Mouse (Mus musculus) intestine, embryonic 14.5 days (tissue): Measurements from ENCODE around the gene Hist1h4d. TPM values are rescaled to one million over a fixed set of nuclear protein-coding genes. Genes with fewer than 3 reads are reported as not detected.
"Not testable (repeated sequence)": the region's sequence is repeated elsewhere in the genome, so short reads cannot be mapped to it uniquely, and the experiment has no call there.

ENCODE experiments used
- ATAC-seq: fragments of 200-750 bp; cut with Nextera tagmentation; replicated peaks from 2 replicates; pipeline ENCODE4 v1.8.0; 2017; ENCODE audit warnings: low read depth, moderate number of reproducible peaks, moderate TSS enrichment, moderate library complexity; ENCODE audit not compliant: low FRiP score, low TSS enrichment
- DNase-seq: peaks from one replicate; pipeline ENCODE4 v3.0.0-alpha.2; 2018; ENCODE audit warnings: low spot score
- H3K27ac ChIP-seq: fragments of 300-500 bp; sonication (generic); 2 replicates; pipeline ENCODE4 v1.5.1; 2014; ENCODE audit warnings: low read depth, mild to moderate bottlenecking, control low read depth
- H3K27me3 ChIP-seq: fragments of 300-500 bp; sonication (generic); replicated peaks from 2 replicates; pipeline ENCODE4 v1.6.1; 2014; ENCODE audit warnings: low read length, control low read depth; ENCODE audit not compliant: control insufficient read depth, insufficient read depth
- H3K36me3 ChIP-seq: fragments of 300-500 bp; sonication (generic); 2 replicates; pipeline ENCODE4 v1.6.1; 2014; ENCODE audit warnings: low read length, control low read depth; ENCODE audit not compliant: control insufficient read depth, insufficient read depth
- H3K4me1 ChIP-seq: fragments of 300-500 bp; sonication (generic); replicated peaks from 2 replicates; pipeline ENCODE4 v1.6.1; 2014; ENCODE audit warnings: low read length, control low read depth, mixed read lengths; ENCODE audit not compliant: control insufficient read depth, insufficient read depth
- H3K4me2 ChIP-seq: fragments of 300-500 bp; sonication (generic); 2 replicates; pipeline ENCODE4 v1.6.1; 2014; ENCODE audit warnings: low read length
- H3K4me3 ChIP-seq: fragments of 300-500 bp; sonication (generic); 2 replicates; pipeline ENCODE4 v1.5.1; 2014; ENCODE audit warnings: low read depth, low read length, control low read depth, mixed read lengths
- H3K9ac ChIP-seq: fragments of 300-500 bp; sonication (generic); 2 replicates; pipeline ENCODE4 v1.6.1; 2014; ENCODE audit warnings: mild to moderate bottlenecking, low read length
- H3K9me3 ChIP-seq: fragments of 300-500 bp; sonication (generic); 2 replicates; pipeline ENCODE4 v1.6.1; 2016; ENCODE audit warnings: low read length, control low read depth; ENCODE audit not compliant: control insufficient read depth
- WGBS: fragments of 180-500 bp; shearing (Covaris S2); extraction: QIAGEN DNeasy Blood & Tissue Kit; methylation state at CpG from one replicate; pipeline ENCODE4 v1.1.7; 2014; 5-methylcytosine and 5-hydroxymethylcytosine counted together
- polyA plus RNA-seq: library from polyadenylated mRNA; unstranded; fragments of >200 nt; fragmentation: Nextera tagmentation; extraction: Ambion mirVana; gene quantifications from 2 replicates; pipeline ENCODE4 v1.2.1, GENCODE M21; 2014

Gene Hist1h4d
- polyA plus RNA-seq, 1 experiment from 2014 or later = 111 TPM

DNA sequence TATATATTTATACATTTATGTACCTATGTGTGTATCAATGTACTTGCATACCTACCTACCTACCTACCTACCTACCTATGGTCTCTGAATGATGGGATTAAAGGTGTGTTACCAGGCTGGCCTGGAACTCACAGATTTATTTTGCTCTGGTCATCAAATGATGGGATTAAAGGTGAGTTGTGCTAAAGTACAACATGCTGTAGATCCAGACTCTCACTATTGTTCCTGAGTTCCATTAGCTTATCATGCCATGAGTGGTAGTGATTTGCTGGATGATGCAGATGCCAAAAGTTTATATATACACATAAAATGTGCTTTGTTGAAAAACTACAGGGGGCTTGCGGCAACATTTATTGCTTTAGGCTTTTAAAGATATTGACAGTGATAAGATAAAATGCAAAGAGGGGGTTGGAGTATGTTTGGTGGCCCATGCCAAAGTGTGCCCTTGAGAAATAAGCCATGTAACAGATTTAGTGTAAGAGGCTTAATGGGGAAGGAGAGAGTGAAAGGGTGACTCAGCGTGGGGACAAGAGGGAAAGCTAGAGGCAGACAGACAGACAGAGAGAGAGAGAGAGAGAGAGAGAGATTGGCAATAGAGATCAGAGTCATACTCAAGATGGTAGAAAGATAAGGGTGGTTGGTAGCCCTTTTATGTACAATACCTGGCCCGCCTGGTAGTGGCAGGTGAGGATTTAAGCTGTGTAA lies 44.2 kb upstream of the Hist1h4d start:
- Histone ChIP-seq H3K4me1 (peaks cover 16% of the 10 kb centered on the region), H3K9me3 (no peaks in the 10 kb centered on the region), H3K27me3 (no peaks in the 10 kb centered on the region), H3K27ac (no peak overlapping the region), H3K4me2 (peak overlapping the region; percentile 70), H3K36me3 (no peaks in the 10 kb centered on the region), H3K9ac (peak overlapping the region; percentile 92; the same call in 1 of the 2 replicates), H3K4me3 (peak overlapping the region; percentile 54)
- WGBS = 74% methylated on average over 3 of the region's 3 CpGs
- ATAC-seq (no peak), DNase-seq (no peak)

DNA sequence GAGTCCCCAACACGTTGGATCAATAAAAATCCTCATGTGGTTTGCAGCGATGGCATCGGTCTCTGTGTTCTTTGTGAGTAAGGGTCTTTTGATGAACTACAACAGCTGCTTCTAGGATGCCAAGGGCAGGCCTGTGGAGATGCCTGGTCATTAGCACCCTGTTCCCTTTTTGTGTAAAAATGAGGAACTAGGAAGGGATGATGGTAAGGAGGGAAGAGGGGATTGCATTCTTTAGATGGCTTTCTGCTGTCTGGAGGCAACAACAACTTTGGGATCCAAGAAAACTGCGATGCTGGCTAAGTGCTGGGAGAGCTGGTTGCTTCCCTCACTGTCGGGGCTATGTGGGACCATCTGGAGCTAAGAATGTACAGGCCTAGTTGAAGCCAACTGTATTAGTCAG lies 43.1 kb upstream of the Hist1h4d start:
- no peak overlapping the region for H3K9ac ChIP-seq
- H3K4me1 ChIP-seq = peaks cover 6% of the 10 kb centered on the region; the same call in 1 of the 2 replicates
- no peaks in the 10 kb centered on the region for H3K9me3 ChIP-seq
- ATAC-seq (no peak), DNase-seq (no peak)
- no peak overlapping the region for H3K4me3 ChIP-seq
- H3K27ac ChIP-seq = no peak overlapping the region
- no peak overlapping the region for H3K4me2 ChIP-seq
- 74% methylated on average over 5 of the region's 5 CpGs for WGBS
- no peaks in the 10 kb centered on the region for H3K36me3 ChIP-seq
- no peaks in the 10 kb centered on the region for H3K27me3 ChIP-seq

DNA sequence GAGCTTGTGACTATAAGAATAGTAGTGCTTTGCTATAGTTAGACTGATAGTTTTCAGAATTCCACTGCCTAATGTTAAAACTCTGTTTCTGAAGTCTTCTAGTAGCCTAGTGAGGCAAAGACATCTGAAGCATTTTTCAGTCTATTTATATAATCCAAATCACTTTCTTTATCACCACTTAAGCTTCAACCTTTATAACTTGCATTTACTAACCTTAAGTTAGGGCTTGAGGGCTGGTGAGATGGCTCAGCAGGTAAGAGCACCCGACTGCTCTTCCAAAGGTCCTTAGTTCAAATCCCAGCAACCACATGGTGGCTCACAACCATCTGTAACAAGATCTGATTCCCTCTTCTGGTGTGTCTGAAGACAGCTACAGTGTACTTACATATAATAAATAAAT lies 41.6 kb upstream of the Hist1h4d start:
- not testable (repeated sequence) for DNase-seq, H3K27me3 ChIP-seq, H3K4me3 ChIP-seq, H3K4me1 ChIP-seq, H3K27ac ChIP-seq, H3K9ac ChIP-seq, H3K4me2 ChIP-seq, ATAC-seq, H3K36me3 ChIP-seq, H3K9me3 ChIP-seq
- WGBS = 64% methylated on average over 1 of the region's 1 CpGs

DNA sequence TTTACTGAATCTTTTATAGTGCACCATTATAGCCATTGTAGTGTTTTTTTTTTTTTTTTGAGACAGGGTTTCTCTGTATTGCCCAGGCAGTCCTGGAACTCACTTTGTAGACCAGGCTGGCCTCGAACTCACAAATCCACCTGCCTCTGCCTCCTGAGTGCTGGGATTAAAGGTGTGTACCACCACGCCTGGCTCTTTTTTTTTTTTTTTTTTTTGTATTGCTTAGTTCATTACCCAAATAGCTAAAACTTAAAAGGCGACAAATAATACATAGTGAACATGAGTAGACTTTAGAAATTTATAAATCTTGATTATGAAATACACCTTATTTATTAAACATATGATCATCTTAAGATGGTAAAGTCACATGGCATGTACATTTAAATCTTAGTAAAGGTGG lies 39.9 kb upstream of the Hist1h4d start:
- ATAC-seq = no peak

DNA sequence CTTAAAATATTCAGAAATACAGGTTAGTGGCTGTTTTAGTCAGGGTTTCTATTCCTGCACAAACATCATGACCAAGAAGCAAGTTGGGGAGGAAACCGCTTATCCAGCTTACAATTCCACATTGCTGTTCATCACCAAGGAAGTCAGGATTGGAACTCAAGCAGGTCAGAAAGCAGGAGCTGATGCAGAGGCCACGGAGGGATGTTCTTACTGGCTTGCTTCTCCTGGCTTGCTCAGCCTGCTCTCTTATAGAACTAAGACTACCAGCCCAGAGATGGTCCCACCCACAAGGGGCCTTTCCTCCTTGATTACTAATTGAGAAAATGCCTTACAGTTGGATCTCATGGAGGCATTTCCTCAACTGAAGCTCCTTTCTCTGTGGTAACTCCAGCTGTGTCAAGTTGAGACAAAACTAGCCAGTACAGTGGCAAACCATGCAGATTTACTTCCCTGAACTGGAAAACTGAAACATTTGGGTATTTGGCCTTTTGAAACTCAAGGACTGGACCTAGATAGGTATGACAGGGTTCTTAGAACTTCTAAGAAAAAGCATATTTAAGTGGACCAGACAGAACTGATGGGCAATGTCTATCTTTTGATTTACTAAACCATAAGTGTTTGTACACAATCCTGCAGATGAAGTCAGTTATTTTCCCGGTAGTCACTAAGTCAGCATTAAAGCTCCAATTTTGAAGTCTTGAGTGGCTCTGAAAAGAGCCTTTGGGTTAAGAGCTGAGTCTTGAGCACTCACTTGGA lies 39.0 kb upstream of the Hist1h4d start:
- Histone ChIP-seq H3K4me2 (peak overlapping the region; percentile 94), H3K9ac (peak overlapping the region; percentile 53), H3K27ac (peak overlapping the region; percentile 98), H3K4me3 (peak overlapping the region; percentile 53)
- H3K9me3 ChIP-seq, ATAC-seq, H3K27me3 ChIP-seq, H3K4me1 ChIP-seq, H3K36me3 ChIP-seq: not testable (repeated sequence)
- DNase-seq = peak; percentile 57
- WGBS = 9% methylated on average over 3 of the region's 3 CpGs

More for the DNA sequence above, 39.9 kb upstream of the Hist1h4d start:
- peak overlapping the region; percentile 94 for H3K4me2 ChIP-seq
- H3K4me1 ChIP-seq = peaks cover 3% of the 10 kb centered on the region; the same call in 1 of the 2 replicates
- H3K4me3 ChIP-seq = no peak overlapping the region
- WGBS = 78% methylated on average over 3 of the region's 3 CpGs
- no peak overlapping the region for H3K27ac ChIP-seq
- H3K9ac ChIP-seq = no peak overlapping the region
- no peaks in the 10 kb centered on the region for H3K27me3 ChIP-seq
- no peaks in the 10 kb centered on the region for H3K36me3 ChIP-seq
- no peaks in the 10 kb centered on the region for H3K9me3 ChIP-seq
- no peak for DNase-seq

DNA sequence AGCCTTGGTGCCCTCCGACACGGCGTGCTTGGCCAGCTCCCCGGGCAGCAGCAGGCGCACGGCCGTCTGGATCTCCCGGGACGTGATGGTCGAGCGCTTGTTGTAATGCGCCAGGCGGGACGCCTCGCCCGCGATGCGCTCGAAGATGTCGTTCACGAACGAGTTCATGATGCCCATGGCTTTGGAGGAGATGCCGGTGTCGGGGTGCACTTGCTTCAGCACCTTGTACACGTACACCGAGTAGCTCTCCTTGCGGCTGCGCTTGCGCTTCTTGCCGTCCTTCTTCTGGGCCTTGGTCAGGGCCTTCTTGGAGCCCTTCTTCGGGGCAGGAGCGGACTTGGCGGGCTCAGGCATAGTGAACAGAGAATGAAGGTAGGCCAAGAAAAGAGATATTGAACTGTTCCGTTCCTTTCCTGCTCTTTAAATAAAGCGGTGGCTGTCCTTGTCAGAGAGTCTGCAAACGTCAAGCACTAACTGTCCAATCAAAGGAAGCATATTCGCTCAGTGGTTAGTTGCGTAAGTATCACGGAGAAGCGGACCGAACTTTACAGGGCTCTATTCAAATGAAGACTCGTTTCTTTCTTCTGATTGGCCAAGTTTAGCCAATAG lies 38.3 kb upstream of the Hist1h4d start, which contains the start of gene Hist1h2bh:
Hist1h2bh (minus strand) TSS at position 394 of the 609 bp plus-strand sequence.
- H3K36me3 ChIP-seq, H3K27me3 ChIP-seq, H3K9me3 ChIP-seq, H3K4me1 ChIP-seq: not testable (repeated sequence)
- DNase-seq (peak; percentile 86), ATAC-seq (peak; percentile 92)
- WGBS = 0% methylated on average over 32 of the region's 42 CpGs
- Histone ChIP-seq H3K27ac (peak within 1 kb of the TSS; percentile 98), H3K9ac (peak within 1 kb of the TSS; percentile 77), H3K4me2 (peak within 1 kb of the TSS; percentile 94), H3K4me3 (peak within 1 kb of the TSS; percentile 53)

DNA sequence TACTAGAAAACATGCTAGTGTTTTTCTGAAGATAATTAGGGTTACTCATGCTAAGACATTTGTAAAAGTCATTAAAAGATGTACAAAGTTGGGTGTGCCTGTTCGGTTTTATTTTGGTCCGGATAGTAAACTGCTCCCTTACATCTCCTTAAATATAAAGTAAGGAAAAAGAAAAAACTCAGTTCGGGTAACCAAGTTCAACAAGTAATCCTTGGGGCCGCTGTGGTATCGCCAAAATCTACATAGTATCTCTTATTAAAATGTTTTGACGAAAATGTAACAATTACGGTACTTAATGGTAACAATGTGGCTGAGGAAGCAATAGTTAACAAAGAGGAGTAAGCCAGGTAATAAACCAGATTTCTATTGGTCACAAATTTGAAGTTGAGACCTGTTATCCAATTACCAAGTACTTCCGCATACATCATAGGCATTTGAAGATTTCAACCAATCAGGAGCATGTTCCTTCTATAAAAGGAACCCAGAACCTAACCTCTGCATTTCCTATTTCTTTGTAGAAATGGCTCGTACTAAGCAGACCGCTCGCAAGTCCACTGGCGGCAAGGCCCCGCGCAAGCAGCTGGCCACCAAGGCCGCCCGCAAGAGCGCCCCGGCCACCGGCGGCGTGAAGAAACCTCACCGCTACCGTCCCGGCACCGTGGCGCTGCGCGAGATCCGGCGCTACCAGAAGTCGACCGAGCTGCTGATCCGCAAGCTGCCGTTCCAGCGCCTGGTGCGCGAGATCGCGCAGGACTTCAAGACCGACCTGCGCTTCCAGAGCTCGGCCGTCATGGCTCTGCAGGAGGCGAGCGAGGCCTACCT lies 37.2 kb upstream of the Hist1h4d start, which contains the start of gene Hist1h3f:
Hist1h3f (plus strand) TSS at position 88 of the 822 bp plus-strand sequence.
- ATAC-seq (peak; percentile 91), DNase-seq (peak; percentile 71)
- peak within 1 kb of the TSS; percentile 77 for H3K9ac ChIP-seq
- under 1% methylated on average over 23 of the region's 45 CpGs for WGBS
- peak within 1 kb of the TSS; percentile 98 for H3K27ac ChIP-seq
- no peaks in the 10 kb centered on the region for H3K36me3 ChIP-seq
- peak within 1 kb of the TSS; percentile 53 for H3K4me3 ChIP-seq
- no peaks in the 10 kb centered on the region for H3K4me1 ChIP-seq
- H3K4me2 ChIP-seq = peak within 1 kb of the TSS; percentile 94
- no peaks in the 10 kb centered on the region for H3K9me3 ChIP-seq
- H3K27me3 ChIP-seq = no peaks in the 10 kb centered on the region

DNA sequence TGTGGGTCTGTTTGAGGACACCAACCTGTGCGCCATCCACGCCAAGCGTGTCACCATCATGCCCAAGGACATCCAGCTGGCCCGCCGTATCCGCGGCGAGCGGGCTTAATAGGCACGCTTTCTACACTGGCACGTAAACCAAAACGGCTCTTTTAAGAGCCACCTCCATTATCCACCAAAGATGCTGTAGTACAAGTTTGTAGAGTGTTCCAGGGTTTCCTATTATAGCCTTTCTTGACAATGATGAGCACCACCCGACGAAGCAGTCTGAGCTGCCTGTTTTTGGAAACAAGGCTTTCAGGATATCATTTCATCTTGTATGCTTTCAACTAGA lies 36.6 kb upstream of the Hist1h4d start:
- 1% methylated on average over 13 of the region's 14 CpGs for WGBS
- Histone ChIP-seq H3K4me3 (peak overlapping the region; percentile 53), H3K27ac (peak overlapping the region; percentile 98), H3K4me2 (peak overlapping the region; percentile 37), H3K9ac (peak overlapping the region; percentile 77)
- not testable (repeated sequence) for H3K36me3 ChIP-seq, H3K27me3 ChIP-seq, ATAC-seq, H3K4me1 ChIP-seq, H3K9me3 ChIP-seq
- peak; percentile 58 for DNase-seq
